Mouse (Mus musculus) lung, postnatal 25 days (tissue): ENCODE results near the gene Olfr798.

ENCODE experiments used
- DNase-seq: peaks from one replicate; pipeline ENCODE4 v3.0.0; 2022; ENCODE audit warnings: low spot score

The Olfr798 gene

DNA sequence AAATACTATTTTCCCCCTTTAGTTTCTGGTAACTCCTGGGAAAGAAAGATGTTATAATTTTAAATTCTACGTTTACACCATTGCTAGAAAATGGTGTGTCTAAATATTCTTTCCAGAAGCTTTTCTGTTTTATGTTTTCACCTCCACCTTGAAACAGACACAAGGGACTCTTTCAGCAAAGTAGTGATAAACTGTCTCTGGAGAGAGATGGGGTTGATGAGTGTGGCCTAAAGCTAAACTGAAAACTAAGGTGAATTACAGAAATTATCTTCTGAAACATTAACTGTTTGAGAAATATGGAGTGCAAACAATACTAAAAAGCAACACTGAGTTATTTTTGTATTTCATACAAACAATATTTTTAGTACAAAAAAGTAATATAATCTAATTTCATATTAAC is at the start of gene Olfr798:
Gene Olfr798 (minus strand): TSS at position 101 of the 400 bp plus-strand sequence.
- DNase-seq: no peak

DNA sequence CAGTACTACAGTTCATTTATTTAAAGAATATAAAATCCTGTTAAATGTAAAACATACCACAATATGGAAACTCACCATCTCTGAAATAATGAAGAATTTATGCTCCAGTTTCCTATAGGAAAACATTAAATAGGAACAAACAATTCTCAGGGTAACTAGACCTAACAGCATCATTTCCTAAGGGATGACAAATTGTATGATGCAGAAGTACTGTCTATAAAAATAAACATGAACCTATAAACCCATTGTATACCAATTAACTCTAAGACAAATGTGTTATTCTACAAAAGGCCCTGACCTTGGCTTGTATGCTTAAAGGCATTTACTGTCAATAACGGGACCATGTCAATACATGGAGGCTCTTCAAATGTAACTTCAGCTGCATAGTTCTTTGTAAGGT is 46.0 kb upstream of the Olfr798 start, which contains the start of gene Olfr801:
Gene Olfr801 (minus strand): TSS at position 101 of the 400 bp plus-strand sequence.
- DNase-seq: no peak

DNA sequence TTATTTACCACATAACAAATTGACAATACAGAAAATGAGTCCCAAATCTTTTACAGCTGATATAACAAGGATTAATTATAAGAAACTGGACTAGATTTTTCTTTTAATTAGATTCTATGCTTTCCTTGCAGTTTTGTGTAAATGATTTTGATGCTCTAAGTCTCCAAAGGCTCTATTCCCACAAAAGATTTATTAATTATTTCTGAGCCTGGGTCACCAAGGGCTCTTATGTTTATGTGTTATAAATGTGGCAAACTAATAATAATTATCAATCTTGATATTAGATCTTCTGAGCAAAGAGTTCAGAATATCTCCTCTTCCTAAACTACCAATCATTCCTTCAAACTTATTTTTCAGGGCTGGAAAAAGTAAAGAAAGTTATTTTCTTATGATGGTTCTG is 29.7 kb upstream of the Olfr798 start, which contains the start of gene Olfr800:
Gene Olfr800 (plus strand): TSS at position 301 of the 400 bp plus-strand sequence.
- no peak for DNase-seq

DNA sequence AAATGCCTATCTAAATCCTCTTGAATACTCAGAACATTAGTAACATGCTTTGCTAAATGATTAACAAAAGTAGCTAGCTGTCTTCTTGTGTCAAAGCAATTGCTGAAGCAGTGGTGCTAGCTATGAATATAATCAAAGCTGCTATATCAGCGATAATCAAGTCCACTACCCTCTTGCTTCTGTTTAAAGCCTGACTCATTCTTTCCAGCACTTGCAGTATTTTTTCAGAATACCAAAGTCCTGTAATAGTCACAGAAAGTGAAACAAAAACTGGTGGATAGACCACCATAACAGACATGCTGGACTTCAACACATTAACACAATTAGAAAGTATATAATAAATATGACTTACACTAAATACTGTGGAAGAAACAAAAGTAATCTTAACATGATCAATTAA is 24.0 kb upstream of the Olfr798 start:
- no peak for DNase-seq

DNA sequence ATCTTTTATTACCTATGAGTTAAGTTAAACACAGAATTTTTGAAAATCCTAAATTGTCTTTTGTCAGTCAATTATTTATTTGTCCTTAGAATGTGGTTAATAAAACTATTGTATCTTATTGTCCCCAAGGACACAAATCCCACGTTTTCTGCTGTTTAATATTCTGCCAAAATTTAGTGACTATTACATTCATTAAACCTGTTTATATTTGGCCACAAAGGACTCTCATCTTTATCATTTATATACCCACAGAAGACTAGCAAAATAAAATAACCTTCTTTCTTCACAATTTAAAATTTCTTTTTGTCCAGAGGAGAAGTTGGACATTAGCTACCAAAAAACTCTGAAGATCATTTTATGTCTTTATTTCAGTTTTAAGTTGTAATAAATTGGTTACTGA is 9.4 kb upstream of the Olfr798 start, which contains the start of gene Olfr799:
Gene Olfr799 (plus strand): TSS at position 301 of the 400 bp plus-strand sequence.
- no peak for DNase-seq

- no peak for DNase-seq
Observed at GRCm38 (mm10) chr10:129623251-129623650, 4.5 kb downstream of the Olfr798 start.

- DNase-seq: no peak
Observed at GRCm38 (mm10) chr10:129621724-129622123, 6.0 kb downstream of the Olfr798 start.

DNA sequence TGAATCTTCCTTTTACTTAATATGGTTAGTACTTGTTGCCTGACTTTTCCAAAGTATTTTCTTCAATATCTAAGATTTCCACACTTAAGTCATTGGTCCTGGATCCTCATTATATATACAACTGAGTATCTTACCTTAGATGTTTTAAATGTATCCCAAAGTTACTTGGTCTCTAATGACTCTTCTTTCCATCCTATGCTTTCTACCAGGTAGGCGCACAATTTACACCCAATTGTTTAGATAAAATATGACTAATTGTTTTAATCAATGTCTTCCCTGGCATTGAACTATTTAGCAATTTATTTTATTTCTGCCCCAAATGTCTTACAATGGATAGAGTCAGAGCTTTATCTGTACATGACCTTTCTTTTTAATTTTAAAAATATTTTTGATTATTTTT is 15.3 kb downstream of the Olfr798 start, which contains the start of gene Olfr796:
Gene Olfr796 (minus strand): TSS at position 101 of the 400 bp plus-strand sequence.
- no peak for DNase-seq

DNA sequence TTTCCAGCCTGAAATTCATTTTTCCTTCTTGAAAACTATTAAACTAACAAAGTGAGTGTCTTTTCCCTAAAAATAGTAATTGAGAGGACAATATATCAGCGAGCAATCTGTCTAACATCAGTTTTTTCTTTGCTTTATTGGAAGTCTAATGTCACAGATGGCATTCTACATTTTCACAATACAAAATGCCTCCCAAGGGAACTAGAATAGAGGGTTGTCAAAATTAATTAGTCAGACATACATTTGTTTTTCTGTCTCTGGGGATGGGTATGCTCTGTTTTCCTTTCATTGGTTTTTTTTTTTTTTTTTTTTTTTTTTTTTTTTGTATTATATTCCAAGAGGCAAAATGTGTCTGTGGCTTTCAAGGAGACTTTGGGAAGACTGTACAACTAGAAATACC is 50.7 kb downstream of the Olfr798 start:
- no peak for DNase-seq
